Mouse (Mus musculus): Measurements from ENCODE around the gene 9230112D13Rik.

- TF ChIP-seq POLR2A (IDR thresholded peaks at IDR 0.05; ENCODE audit: borderline replicate concordance, insufficient read depth, low read length) (no peak), CTCF (IDR thresholded peaks at IDR 0.05; ENCODE audit: borderline replicate concordance, insufficient read depth, low read depth, low read length) (no peak)
Measured at GRCm38 (mm10) chr14:34558947-34559346, 36.3 kb upstream of the 9230112D13Rik start.

All from cerebellum, adult 2 months (tissue).